Mouse (Mus musculus) lung, postnatal 0 days (tissue): ENCODE data around the gene Tex52.

Experiments
- CTCF ChIP-seq: IDR thresholded peaks from 2 replicates; pipeline ENCODE4 v1.5.1; 2016; ENCODE audit warnings: antibody characterized with exemption, mild to moderate bottlenecking
- EP300 ChIP-seq: IDR thresholded peaks from 2 replicates; pipeline ENCODE4 v1.6.1; 2016; ENCODE audit warnings: antibody characterized with exemption, mild to moderate bottlenecking, control low read depth

DNA sequence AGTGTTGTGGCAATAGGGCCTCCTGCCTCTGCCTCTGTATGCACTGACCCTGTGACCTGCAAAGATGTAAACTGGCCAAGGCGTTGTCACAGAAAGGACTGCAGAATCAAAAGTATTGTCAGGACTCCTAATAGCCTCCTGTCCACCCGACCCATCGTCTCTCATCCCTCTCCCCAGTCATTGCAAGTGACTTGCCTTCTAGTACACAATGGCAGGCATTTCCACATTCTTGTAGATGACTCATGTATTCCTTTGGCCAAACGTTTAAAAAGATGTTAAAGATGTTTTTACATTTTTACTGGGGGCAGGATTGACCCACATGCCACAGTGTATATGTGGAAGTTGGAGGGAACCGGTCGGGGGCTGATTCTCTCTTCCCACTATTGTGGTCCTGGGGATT, 10.5 kb upstream of the Tex52 start:
- no peak for TF ChIP-seq CTCF
- TF ChIP-seq EP300 = no peak
